Mouse (Mus musculus): Measurements from ENCODE around the gene Golga5. TPM values are rescaled to one million over a fixed set of nuclear protein-coding genes. Genes with fewer than 3 reads are reported as not detected.

Golga5 gene
- polyA plus RNA-seq, 1 experiment from 2014 or later, result 30.2 TPM

- WGBS, result 38% methylated on average over 13 of the region's 13 CpGs
- Histone ChIP-seq H3K4me2 (no peak overlapping the region), H3K27ac (no peak overlapping the region), H3K36me3 (no peaks in the 10 kb centered on the region), H3K9ac (peak overlapping the region; percentile 8; the same call in 1 of the 2 replicates), H3K9me3 (no peaks in the 10 kb centered on the region), H3K4me1 (replicated peaks) (peaks cover 7% of the 10 kb centered on the region; the same call in 1 of the 2 replicates), H3K27me3 (no peaks in the 10 kb centered on the region), H3K4me3 (no peak overlapping the region)
- ATAC-seq (ENCODE audit: low FRiP score), result no peak
Observed at GRCm38 (mm10) chr12:102521777-102522319, 52.9 kb downstream of the Golga5 start.

DNA sequence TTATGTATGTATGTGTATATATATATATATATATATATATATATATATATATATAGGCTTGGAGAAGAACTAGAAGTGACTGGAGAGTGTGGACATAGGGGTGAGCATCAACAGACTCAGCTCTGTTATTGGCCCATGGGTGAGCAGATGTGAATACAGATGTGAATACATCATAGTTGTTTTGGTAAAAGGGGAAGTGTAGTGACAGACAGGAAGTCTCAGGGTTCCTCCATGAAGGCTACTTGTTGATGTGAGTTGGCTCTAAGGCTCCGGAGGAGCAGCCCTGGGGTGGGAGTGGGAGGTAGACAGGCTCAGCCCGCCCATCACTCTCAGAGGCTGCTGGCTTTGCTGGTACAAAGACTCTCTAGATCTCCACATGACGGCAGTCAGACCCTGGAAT lies 55.3 kb downstream of the Golga5 start:
- peaks cover 7% of the 10 kb centered on the region; the same call in 1 of the 2 replicates for H3K4me1 ChIP-seq (replicated peaks)
- WGBS, result 76% methylated on average over 3 of the region's 3 CpGs
- ATAC-seq (ENCODE audit: low FRiP score), result no peak
- no peak overlapping the region for H3K4me3 ChIP-seq
- H3K4me2 ChIP-seq, result no peak overlapping the region
- no peak overlapping the region for H3K27ac ChIP-seq
- H3K27me3 ChIP-seq, result no peaks in the 10 kb centered on the region
- no peaks in the 10 kb centered on the region for H3K9me3 ChIP-seq
- H3K9ac ChIP-seq, result no peak overlapping the region
- no peaks in the 10 kb centered on the region for H3K36me3 ChIP-seq

GRCm38 (mm10) chr12:102524760-102525159 lies 55.8 kb downstream of the Golga5 start:
- no peaks in the 10 kb centered on the region for H3K36me3 ChIP-seq
- H3K9ac ChIP-seq, result no peak overlapping the region
- no peak overlapping the region for H3K27ac ChIP-seq
- H3K4me1 ChIP-seq (replicated peaks), result peaks cover 7% of the 10 kb centered on the region; the same call in 1 of the 2 replicates
- no peak overlapping the region for H3K4me3 ChIP-seq
- no peaks in the 10 kb centered on the region for H3K9me3 ChIP-seq
- no peak for ATAC-seq (ENCODE audit: low FRiP score)
- H3K27me3 ChIP-seq, result no peaks in the 10 kb centered on the region
- no peak overlapping the region for H3K4me2 ChIP-seq
- 24% methylated on average over 6 of the region's 6 CpGs for WGBS

GRCm38 (mm10) chr12:102527989-102528388 lies 59.1 kb downstream of the Golga5 start:
- Histone ChIP-seq H3K9me3 (no peaks in the 10 kb centered on the region), H3K4me1 (replicated peaks) (no peaks in the 10 kb centered on the region), H3K4me3 (no peak overlapping the region), H3K27me3 (no peaks in the 10 kb centered on the region), H3K9ac (no peak overlapping the region), H3K4me2 (no peak overlapping the region), H3K27ac (no peak overlapping the region), H3K36me3 (no peaks in the 10 kb centered on the region)
- ATAC-seq (ENCODE audit: low FRiP score), result no peak
- WGBS, result 75% methylated on average over 5 of the region's 5 CpGs

DNA sequence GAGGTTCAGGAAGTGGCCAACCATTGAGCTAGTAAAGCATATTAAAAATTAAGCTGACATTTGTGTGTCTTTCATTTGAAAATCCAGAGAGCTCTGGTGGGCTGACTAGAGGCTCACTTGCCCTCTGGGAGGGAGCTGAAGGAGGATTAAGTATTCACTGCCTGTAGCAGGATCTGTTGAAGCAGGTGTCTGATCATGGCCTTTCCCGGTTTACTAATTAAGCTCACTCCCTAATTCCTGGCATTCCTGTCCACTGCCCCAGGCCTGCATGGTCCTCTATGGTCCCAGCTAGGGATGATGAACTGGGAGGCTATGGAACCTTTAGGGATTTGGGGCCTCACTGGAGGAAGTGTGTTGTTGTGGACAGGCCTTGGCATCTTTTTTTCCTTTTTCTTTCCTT lies 66.9 kb downstream of the Golga5 start:
- Histone ChIP-seq H3K9me3 (no peaks in the 10 kb centered on the region), H3K4me1 (replicated peaks) (no peaks in the 10 kb centered on the region), H3K9ac (no peak overlapping the region), H3K36me3 (no peaks in the 10 kb centered on the region), H3K4me2 (no peak overlapping the region), H3K27me3 (0 out of 2 replicates have a peak, but pooled peaks cover 3% of the 10 kb centered on the region), H3K4me3 (no peak overlapping the region), H3K27ac (no peak overlapping the region)
- ATAC-seq (ENCODE audit: low FRiP score), result no peak
- 58% methylated on average over 1 of the region's 1 CpGs for WGBS

GRCm38 (mm10) chr12:102540278-102540677 lies 71.3 kb downstream of the Golga5 start:
- H3K9ac ChIP-seq, result no peak overlapping the region
- no peak for ATAC-seq (ENCODE audit: low FRiP score)
- 84% methylated on average over 8 of the region's 8 CpGs for WGBS
- no peaks in the 10 kb centered on the region for H3K9me3 ChIP-seq
- H3K4me2 ChIP-seq, result no peak overlapping the region
- no peak overlapping the region for H3K27ac ChIP-seq
- H3K27me3 ChIP-seq, result no peaks in the 10 kb centered on the region
- no peaks in the 10 kb centered on the region for H3K4me1 ChIP-seq (replicated peaks)
- no peak overlapping the region for H3K4me3 ChIP-seq
- H3K36me3 ChIP-seq, result no peaks in the 10 kb centered on the region

DNA sequence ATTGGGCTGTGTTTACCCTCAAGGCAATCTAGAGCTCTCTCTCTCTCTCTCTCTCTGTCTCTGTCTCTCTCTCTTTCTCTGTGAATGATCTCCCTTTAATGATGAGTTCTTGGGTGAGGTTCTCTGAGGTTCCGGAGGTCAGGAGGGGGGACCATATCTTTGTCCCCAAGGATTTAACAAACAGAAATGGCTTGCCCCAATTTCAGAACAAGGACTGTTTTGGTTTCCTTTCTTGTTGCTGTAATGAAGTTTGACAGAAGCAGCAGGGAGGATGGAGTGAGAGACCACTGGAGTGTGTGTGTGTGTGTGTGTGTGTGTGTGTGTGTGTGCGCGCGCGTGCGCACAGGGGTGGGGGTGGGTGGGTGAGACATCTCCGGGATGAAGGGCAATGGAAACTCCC lies 72.2 kb downstream of the Golga5 start:
- H3K4me1 ChIP-seq (replicated peaks), result no peaks in the 10 kb centered on the region
- 95% methylated on average over 4 of the region's 7 CpGs for WGBS
- no peak overlapping the region for H3K4me2 ChIP-seq
- no peak overlapping the region for H3K27ac ChIP-seq
- no peak overlapping the region for H3K4me3 ChIP-seq
- no peaks in the 10 kb centered on the region for H3K27me3 ChIP-seq
- H3K36me3 ChIP-seq, result no peaks in the 10 kb centered on the region
- no peaks in the 10 kb centered on the region for H3K9me3 ChIP-seq
- no peak for ATAC-seq (ENCODE audit: low FRiP score)
- H3K9ac ChIP-seq, result no peak overlapping the region

- Histone ChIP-seq H3K4me1 (replicated peaks) (no peaks in the 10 kb centered on the region), H3K4me2 (no peak overlapping the region), H3K27me3 (no peaks in the 10 kb centered on the region), H3K9me3 (no peaks in the 10 kb centered on the region), H3K27ac (no peak overlapping the region), H3K36me3 (no peaks in the 10 kb centered on the region), H3K4me3 (no peak overlapping the region), H3K9ac (no peak overlapping the region)
- ATAC-seq (ENCODE audit: low FRiP score), result no peak
- 67% methylated on average over 6 of the region's 6 CpGs for WGBS
Observed at GRCm38 (mm10) chr12:102545122-102545521, 76.2 kb downstream of the Golga5 start.

Other genes with a start within 250 kb of the Golga5 start
- 3.4 and 4.2 TPM in 2 replicates for gene Rin3, start 186.1 kb upstream of the Golga5 start, polyA plus RNA-seq (2015; fragmentation: Nextera tagmentation; extraction: Ambion mirVana)
- 83.9 and 89.2 TPM in 2 replicates for gene Lgmn, start 29.3 kb upstream of the Golga5 start, polyA plus RNA-seq (2015; fragmentation: Nextera tagmentation; extraction: Ambion mirVana)
- 96.0 and 102 TPM in 2 replicates for gene Chga, start 85.8 kb downstream of the Golga5 start, polyA plus RNA-seq (2015; fragmentation: Nextera tagmentation; extraction: Ambion mirVana)
- gene Itpk1, start 235.8 kb downstream of the Golga5 start, polyA plus RNA-seq (2015; fragmentation: Nextera tagmentation; extraction: Ambion mirVana), result 23.0 and 23.4 TPM in 2 replicates